Mouse (Mus musculus) heart, postnatal 4 days (tissue): ENCODE measurements at regions not wholly inside any gene's neighbourhood (a gene's known extent, or its start where the extent isn't known, plus 50 kb on each side); places are given as distances from the start of the nearest gene placed in this dataset.

Experiments used
- DNase-seq: peaks from one replicate; pipeline ENCODE4 v3.0.0; 2021

DNA sequence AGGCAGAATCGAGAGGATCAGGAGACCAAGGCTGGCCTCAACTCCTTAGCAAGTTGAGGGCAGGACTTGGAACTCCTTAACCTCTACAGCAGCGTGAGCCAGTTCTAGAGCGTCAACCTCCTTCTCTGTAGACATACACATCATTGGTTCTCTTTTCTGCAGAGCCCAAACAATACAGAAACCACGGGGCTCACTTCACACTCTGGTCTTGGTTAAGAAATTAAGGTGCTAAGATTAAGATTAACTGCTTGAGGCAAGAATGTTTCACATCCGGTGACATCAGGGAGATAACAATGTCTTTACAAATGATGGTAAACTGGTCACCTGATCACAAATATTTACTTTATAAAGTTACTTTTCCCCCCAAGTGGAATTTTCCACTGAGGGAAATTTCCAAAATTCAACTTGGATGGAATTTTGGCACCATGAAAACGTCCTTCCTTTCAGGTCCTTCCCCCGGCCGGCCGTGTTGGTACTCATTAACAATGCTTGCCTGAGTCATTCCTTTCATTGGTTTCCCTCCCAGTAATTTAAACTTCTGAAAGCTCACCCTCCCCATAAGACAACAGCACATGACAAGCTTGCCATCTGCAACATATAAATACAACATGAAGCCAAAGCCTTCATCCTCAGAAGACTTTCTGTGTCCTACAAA, 77.3 kb upstream of the Kdm7a start:
- no peak for DNase-seq

DNA sequence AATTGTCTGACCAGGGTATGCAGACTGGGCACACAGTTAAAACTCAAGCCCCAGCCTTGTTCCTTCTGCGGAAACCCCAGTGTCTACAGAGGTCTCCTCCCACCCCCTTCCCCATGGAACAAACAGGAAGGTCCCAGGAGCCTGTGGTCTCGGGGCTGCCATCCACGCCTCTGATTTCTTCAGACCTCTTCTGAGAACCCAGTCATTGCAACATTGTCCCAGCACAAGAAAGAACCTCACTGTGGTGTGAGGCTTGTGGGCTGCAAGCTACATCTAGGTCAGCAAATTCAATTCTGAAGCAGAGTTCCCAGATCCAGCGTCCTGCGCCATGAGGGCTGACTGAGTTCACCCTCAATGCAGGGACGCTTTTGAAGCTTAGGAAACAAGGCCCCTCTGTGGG, 71.7 kb upstream of the Kdm7a start:
- DNase-seq: no peak

DNA sequence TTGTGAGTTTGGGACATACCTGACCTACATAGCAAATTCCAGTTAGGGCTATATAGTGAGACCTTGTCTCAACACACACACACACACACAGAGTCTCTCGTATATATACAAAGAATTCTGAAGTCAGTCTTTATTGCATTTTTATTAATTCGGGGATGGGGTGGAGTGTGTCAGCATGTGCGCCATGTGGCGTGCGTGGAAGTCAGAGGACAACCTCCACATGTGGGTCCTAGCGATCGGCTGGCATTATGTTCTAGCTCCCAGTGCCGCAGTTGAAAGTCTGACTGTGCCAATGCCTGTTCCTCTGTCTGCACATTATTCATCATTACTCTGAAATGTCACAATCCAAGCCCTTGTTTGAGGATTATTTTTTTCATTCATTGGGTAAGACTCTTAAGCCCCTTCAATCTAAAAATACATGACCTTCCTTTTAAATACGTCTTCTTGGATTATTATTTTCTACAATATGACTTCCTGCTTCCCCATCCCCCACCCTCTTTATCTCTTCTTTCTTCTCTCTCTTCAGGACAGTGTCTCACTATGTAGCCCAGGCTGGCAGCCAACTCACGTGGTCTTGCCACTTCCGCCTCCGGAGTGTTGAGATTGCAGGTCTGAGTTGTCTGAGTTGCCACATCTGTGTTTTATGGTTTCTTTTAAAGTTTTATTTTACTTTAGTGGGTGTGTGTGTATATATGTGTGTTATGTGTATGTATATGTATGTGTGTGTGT, 68.3 kb upstream of the Kdm7a start:
- peak; percentile 27 for DNase-seq

DNA sequence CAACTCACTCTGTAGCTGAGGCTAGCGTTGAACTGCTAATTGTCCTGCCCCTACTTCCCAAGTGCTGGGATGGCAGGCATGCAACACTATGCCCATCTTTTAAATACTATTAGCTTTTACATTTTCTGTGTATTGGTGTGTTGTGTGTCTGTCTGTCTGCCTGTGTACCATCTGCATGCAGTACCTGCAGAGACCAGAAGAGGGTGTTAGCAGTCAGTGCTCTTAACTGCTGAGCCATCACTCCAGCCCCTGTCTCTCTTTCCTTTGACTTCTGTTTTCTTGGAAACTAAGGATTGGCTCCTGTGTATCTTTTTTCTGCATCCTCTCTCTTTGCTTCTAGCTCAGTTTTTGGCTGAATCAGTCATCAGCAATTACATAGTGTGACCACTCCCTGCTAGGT, 66.8 kb upstream of the Kdm7a start:
- no peak for DNase-seq

DNA sequence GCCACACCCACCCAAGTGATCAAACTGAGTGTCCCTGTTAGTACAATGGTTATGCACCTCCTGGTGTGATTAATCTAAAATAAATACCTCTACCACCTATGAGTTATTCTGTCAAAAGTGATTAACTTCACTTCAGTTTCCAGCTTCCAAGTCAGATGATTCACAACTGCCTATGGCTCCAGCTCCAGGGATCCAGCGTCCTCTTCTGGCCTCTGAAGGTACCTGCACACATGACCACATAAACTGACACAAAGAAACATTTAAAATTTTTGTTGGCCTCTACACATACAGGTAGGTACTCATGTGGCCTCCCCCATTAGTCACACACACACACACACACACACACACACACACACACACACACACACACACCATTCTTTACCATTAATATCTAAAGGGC, 63.9 kb upstream of the Kdm7a start:
- DNase-seq: no peak

DNA sequence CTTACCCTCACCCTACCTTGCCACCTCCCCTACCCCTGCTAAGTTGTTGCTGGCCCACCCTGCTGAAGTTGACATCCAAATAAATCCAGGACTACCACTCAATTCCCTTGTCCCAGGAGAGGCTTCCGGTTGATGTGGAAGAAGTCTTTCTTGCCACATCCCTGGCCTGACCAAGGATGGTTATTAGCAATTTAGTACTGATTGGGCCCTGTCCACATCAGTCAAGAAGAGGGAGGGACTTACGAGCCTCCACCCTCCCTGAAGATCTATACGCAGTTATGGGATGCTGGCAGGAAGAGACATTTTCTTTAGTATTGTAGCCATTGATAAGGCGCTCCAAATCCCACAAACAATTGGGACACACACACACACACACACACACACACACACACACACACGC, 63.1 kb upstream of the Kdm7a start:
- DNase-seq: peak; percentile 42

DNA sequence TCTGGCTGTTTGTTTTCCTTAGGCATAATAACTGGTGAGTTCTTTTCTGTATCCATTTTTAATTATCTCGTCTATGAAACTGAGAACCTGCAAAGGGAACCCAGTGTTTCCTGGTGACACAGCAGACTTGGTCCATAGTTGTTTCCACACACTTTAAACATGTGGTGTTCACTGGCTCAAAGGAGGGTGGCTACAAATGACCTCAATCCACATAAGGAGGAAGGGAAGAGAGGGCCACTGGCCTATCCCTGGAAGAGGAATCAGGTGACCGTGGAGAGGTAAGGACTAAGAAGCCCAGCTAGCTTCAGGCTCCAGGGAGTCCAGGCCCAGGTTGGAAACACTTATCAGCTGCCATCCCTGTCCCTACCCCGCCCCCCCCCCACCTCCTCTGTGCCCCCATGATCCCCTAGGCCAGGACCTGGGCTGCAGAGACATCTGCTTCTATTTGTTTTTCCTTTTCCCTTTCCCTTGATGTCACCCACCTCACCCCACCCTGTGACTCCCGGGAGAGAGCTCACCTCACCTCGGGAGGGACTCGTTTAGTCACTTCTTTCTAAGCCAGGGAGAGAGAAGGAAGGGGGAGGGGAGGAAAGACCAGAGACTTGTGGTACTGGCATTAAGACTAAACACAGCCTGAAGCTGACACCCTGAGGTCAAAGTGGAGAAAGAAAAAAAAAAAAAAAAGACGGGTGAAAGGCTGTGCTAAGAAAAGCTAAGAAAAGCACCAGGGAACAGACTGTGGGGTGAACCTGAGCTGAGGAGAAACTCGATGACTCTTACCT, 62.2 kb upstream of the Kdm7a start:
- DNase-seq: no peak

DNA sequence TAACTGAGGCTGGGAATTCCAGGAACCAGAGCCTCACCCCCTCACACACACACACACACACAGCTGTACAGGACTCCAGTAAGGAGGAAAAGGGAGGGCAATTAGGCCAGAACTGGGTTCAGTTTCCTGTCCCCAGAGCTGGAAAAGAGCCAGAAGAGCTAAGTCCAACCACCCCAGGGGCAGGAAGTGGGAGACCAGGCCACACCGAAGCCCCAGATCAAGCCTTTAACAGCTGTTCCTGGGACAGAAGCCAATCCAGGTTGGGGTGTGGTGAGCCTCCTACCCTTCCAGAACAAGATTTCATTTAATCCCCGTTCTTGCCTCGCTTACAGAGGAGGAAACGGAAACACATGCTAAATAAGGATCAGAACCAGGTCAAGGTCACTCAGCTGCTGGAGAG, 58.1 kb upstream of the Kdm7a start:
- DNase-seq: peak; percentile 64

DNA sequence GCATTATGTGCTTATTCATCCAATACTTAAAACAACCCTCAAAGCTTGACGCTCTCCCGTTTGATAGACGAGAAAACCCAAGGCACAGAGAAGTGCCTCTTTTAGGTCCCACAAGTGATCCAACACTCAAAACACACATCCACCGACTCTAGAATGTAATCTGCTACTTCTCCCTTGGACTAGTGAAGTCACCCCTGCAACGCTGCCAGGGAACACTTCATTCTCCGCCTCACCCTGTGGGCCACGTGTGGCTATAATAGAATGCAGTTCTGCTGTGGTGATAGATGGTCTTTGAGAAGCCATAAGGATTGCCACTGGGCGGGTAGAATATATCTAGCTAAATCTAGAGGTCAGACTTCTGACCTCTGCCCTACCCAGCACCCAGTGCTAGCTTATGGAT, 57.0 kb upstream of the Kdm7a start:
- peak; percentile 57 for DNase-seq

DNA sequence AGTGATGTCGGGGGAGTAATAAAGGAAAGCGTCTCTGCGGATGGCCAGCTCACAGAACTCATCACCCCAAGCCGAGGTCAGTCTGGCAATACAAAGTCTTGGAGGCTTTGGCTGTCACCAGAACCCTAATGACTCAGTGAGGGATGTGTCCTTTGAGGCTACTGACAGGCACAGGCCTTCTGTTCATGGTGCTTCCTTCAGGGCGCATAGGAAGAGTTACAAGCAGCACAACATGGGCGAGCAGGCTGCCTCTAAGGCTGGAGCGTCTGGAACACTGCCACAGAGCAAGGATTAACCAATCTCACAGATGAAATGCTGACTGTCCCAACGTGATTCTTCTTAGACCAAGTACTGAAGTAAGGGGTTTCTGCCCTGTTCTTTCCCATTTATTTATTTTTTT, 55.4 kb upstream of the Kdm7a start:
- DNase-seq: no peak

DNA sequence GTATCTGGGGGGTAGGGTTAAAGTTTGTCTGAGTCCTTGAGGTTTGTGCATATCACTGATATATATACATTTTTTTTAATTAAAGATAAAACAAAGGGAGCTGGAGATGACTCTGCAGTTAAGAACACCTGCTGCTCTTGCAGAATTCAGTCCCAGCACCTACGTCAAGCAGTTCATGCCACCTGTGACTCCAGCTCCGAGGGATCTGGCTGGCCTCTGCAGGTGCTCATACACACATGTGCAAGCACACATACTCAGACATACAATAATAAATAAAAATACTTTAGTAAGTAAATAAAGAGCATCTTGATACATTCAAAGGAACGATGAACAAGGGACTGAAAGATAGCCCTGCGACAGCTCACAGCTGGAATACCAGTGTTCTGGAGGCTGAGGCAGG, 53.9 kb upstream of the Kdm7a start:
- DNase-seq: no peak

DNA sequence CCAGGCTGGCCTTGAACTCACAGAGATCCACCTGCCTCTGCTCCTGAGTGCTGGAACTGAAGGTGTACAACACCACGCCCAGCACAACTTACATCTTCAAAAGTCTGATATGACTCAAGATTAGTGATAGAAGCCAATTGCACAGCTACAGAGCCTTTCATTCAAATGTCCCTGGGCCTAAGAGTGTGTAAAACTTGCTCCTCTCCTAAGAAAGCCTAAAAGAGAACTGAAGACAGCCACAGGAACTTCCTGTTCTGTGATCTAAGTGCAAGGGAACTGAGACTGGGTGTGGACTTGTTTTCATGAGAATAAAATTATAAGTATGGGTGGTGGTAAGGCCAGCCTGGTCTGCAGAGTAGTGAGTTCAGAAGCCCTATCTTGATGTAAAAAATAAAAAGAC, 52.5 kb upstream of the Kdm7a start:
- no peak for DNase-seq

DNA sequence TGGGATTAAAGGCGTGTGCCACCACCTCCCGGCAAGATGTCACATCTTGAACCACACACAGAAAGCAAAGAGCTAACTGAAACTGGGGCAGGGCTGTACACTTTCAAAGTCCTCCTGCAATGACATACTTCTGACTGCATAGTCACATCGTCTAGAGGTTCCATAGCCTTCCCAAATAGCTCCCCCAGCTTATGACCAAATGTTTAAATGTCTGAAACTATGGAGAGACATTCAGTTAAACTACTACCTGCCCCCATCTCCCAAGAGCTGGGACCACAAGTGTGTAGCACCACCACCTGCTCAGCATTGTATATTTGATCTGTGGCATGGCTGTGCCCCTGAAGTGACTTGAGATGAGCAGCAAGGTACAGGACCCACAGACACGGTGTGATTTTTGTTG, 52.1 kb upstream of the Kdm7a start:
- DNase-seq: no peak

DNA sequence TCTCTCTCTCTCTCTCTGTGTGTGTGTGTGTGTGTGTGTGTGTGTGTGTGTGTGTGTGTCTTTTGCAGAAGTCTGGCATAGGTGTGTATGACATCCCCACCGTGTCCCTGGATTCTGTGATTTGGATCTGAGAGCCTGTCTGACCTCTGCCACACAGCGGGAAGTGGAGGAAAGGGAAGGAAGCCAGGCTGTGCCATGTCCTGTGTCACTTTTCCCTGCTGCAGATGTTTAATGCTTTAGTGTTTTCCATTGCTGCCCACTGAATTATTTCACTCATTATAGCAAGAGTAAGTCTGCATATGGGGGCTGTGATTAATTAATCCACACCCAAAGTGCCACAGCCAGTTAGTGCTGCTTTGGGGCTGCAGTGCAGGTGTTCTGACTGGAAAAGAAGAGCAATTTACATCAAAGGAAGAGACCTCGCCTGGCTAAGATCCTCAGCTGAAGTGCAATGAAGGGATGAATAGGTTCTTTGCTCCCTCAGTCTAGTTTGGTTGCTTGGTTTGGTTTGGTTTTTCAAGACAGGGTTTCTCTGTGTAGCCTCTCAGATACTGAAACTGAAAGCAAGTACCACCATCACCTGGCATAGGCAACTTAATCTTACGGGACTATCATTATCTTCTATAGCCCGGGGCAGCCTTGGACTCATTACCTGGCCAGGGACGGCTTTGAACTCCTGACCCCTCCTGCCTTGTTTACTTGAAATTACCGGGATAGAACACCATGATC, 51.2 kb upstream of the Kdm7a start:
- no peak for DNase-seq

DNA sequence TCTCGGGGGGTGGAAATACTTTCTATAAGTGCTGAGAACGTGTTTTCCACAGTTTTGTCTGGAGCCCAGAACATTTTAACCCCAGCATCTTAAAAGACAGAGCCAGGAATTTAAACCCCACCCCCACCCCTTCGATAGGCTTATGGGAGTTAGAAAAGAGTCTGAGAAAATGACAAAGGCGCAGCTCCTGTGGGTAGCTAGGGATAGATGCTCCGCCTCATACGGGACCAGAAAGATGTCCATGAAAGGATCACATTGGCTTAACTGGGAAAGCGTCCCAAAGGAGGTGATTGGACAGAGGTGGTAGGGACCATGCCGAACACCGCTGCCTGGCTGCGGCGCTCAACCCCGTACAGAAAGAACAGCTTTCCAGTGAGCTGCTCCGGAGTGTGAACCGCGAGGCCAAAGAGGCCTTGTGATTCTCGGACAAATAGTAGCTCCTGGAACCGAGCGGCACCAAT, 50.6 kb upstream of the Kdm7a start:
- peak; percentile 49 for DNase-seq

DNA sequence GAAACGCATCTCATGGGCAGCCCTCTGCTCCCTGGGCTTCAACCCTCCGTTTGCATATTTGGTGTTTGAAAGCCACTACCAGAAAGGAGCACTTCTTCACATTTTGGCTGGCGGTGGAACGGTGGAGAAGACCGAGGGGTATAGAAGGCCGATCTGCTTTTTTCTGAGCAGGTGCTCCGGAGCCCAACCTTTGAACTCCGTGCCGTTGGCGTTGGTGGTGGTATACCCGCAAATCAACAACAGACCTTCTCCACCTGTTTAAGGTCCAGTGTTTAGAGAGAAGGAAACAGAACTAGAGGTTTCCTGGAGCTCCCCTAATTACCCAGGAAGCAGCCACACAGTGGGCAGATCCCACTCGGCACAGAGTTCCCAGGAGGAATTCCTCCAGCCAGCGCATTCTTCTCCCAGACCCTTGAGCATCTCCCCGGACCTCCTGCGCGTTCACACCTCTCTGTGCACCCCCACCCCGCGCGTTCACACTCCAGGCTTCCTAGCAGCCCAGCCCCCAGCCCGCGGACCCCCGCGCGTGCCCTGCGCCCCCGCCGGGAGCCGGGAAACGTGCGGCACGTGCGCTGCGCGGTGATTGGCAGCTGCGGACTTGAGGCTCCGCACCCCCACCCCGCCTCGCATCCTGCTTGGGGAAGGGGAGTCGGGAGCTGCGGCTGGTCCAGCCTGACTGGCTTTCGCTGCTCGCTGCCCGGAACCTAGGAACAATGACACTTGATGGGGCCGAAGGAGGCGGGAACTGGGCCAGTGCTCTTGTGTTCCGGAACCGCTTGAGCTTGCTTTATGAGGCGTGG, 49.9 kb upstream of the Kdm7a start:
- peak; percentile 59 for DNase-seq
